Mouse (Mus musculus): ENCODE measurements around the gene Lrrn3. TPM values are rescaled to one million over a fixed set of nuclear protein-coding genes. Genes with fewer than 3 reads are reported as not detected.

The Lrrn3 gene
- polyA plus RNA-seq (2012; rRNA removed) (0.48 and 0.63 TPM in 2 replicates), polyA plus RNA-seq (2014; fragmentation: Nextera tagmentation; extraction: Ambion mirVana) (1.7 TPM in 2 replicates)

GRCm38 (mm10) chr12:41486331-41486730, at the start of gene Lrrn3:
Gene Lrrn3, minus strand, starts transcription at chr12:41486431.
- Histone ChIP-seq H3K27me3 (ENCODE audit: control insufficient read depth, insufficient read depth, low read length) (no peaks in the 10 kb centered on the region), H3K27ac (no peak within 1 kb of the TSS), H3K36me3 (replicated peaks; ENCODE audit: control insufficient read depth, insufficient read depth, low read depth) (no peaks in the 10 kb centered on the region), H3K4me2 (ENCODE audit: low read depth) (peak within 1 kb of the TSS; percentile 26; the same call in 1 of the 2 replicates), H3K9ac (replicated peaks) (no peak within 1 kb of the TSS), H3K4me1 (replicated peaks; ENCODE audit: control insufficient read depth in 2 of 2, insufficient read depth in 2 of 2, low read length in 1 of 2) (0 out of 4 replicates have a peak, but pooled peaks cover 0 to 2% of the 10 kb centered on the region in 2 experiments), H3K4me3 (ENCODE audit: insufficient read depth in 1 of 2, low read depth in 2 of 2, low read length in 2 of 2) (peak within 1 kb of the TSS; percentile 6 to 31; a peak in 3 of 4 replicates), H3K9me3 (ENCODE audit: control insufficient read depth, low read length) (no peaks in the 10 kb centered on the region)
- WGBS (ENCODE audit: insufficient replicate concordance): 77% methylated on average over 1 of the region's 1 CpGs
- DNase-seq (ENCODE audit: low read depth in 3 of 3, low spot score in 3 of 3) (no peak), ATAC-seq (ENCODE audit: insufficient read depth) (no peak)
- TF ChIP-seq EP300 (IDR thresholded peaks at IDR 0.05; ENCODE audit: low read depth) (no peak), CTCF (IDR thresholded peaks at IDR 0.05; ENCODE audit: low read depth) (no peak)

GRCm38 (mm10) chr12:41528410-41528809, 42.2 kb upstream of the Lrrn3 start:
- ATAC-seq (ENCODE audit: insufficient read depth): no peak
- Histone ChIP-seq H3K4me3 (ENCODE audit: insufficient read depth in 1 of 2, low read depth in 2 of 2, low read length in 2 of 2) (no peak overlapping the region), H3K27me3 (ENCODE audit: control insufficient read depth, insufficient read depth, low read length) (no peaks in the 10 kb centered on the region), H3K9ac (replicated peaks) (no peak overlapping the region), H3K4me2 (ENCODE audit: low read depth) (no peak overlapping the region), H3K27ac (no peak overlapping the region), H3K4me1 (replicated peaks; ENCODE audit: control insufficient read depth in 2 of 2, insufficient read depth in 2 of 2, low read length in 1 of 2) (no peaks in the 10 kb centered on the region), H3K36me3 (replicated peaks; ENCODE audit: control insufficient read depth, insufficient read depth, low read depth) (no peaks in the 10 kb centered on the region), H3K9me3 (ENCODE audit: control insufficient read depth, low read length) (no peaks in the 10 kb centered on the region)
- TF ChIP-seq CTCF (IDR thresholded peaks at IDR 0.05; ENCODE audit: low read depth): no peak
- DNase-seq (ENCODE audit: low read depth in 3 of 3, low spot score in 3 of 3): no peak
- 69% methylated on average over 4 of the region's 4 CpGs for WGBS (ENCODE audit: insufficient replicate concordance)

- H3K9me3 ChIP-seq (ENCODE audit: control insufficient read depth, low read length): no peaks in the 10 kb centered on the region
- no peak overlapping the region for H3K9ac ChIP-seq (replicated peaks)
- no peaks in the 10 kb centered on the region for H3K36me3 ChIP-seq (replicated peaks; ENCODE audit: control insufficient read depth, insufficient read depth, low read depth)
- no peaks in the 10 kb centered on the region for H3K4me1 ChIP-seq (replicated peaks; ENCODE audit: control insufficient read depth in 2 of 2, insufficient read depth in 2 of 2, low read length in 1 of 2)
- no peaks in the 10 kb centered on the region for H3K27me3 ChIP-seq (ENCODE audit: control insufficient read depth, insufficient read depth, low read length)
- no peak for TF ChIP-seq CTCF (IDR thresholded peaks at IDR 0.05; ENCODE audit: low read depth)
- TF ChIP-seq EP300 (IDR thresholded peaks at IDR 0.05; ENCODE audit: low read depth): no peak
- no peak overlapping the region for H3K27ac ChIP-seq
- ATAC-seq (ENCODE audit: insufficient read depth) (no peak), DNase-seq (ENCODE audit: low read depth in 3 of 3, low spot score in 3 of 3) (no peak)
- no peak overlapping the region for H3K4me2 ChIP-seq (ENCODE audit: low read depth)
- 51% methylated on average over 2 of the region's 2 CpGs for WGBS (ENCODE audit: insufficient replicate concordance)
- no peak overlapping the region for H3K4me3 ChIP-seq (ENCODE audit: insufficient read depth in 1 of 2, low read depth in 2 of 2, low read length in 2 of 2)
These were observed 40.5 kb upstream of the Lrrn3 start for GRCm38 (mm10) chr12:41526688-41527087.

GRCm38 (mm10) chr12:41521671-41522070, 35.4 kb upstream of the Lrrn3 start:
- Histone ChIP-seq H3K4me3 (ENCODE audit: insufficient read depth in 1 of 2, low read depth in 2 of 2, low read length in 2 of 2) (no peak overlapping the region), H3K27me3 (ENCODE audit: control insufficient read depth, insufficient read depth, low read length) (no peaks in the 10 kb centered on the region), H3K27ac (no peak overlapping the region), H3K36me3 (replicated peaks; ENCODE audit: control insufficient read depth, insufficient read depth, low read depth) (no peaks in the 10 kb centered on the region), H3K9me3 (ENCODE audit: control insufficient read depth, low read length) (no peaks in the 10 kb centered on the region), H3K9ac (replicated peaks) (no peak overlapping the region), H3K4me2 (ENCODE audit: low read depth) (no peak overlapping the region), H3K4me1 (replicated peaks; ENCODE audit: control insufficient read depth in 2 of 2, insufficient read depth in 2 of 2, low read length in 1 of 2) (no peaks in the 10 kb centered on the region)
- DNase-seq (ENCODE audit: low read depth in 3 of 3, low spot score in 3 of 3) (no peak), ATAC-seq (ENCODE audit: insufficient read depth) (no peak)
- WGBS (ENCODE audit: insufficient replicate concordance): 60% methylated on average over 2 of the region's 2 CpGs
- TF ChIP-seq CTCF (IDR thresholded peaks at IDR 0.05; ENCODE audit: low read depth): no peak
- TF ChIP-seq EP300 (IDR thresholded peaks at IDR 0.05; ENCODE audit: low read depth): no peak

- H3K9me3 ChIP-seq (ENCODE audit: control insufficient read depth, low read length): no peaks in the 10 kb centered on the region
- TF ChIP-seq CTCF (IDR thresholded peaks at IDR 0.05; ENCODE audit: low read depth) (no peak), EP300 (IDR thresholded peaks at IDR 0.05; ENCODE audit: low read depth) (no peak)
- no peak overlapping the region for H3K4me2 ChIP-seq (ENCODE audit: low read depth)
- H3K27me3 ChIP-seq (ENCODE audit: control insufficient read depth, insufficient read depth, low read length): no peaks in the 10 kb centered on the region
- H3K4me1 ChIP-seq (replicated peaks; ENCODE audit: control insufficient read depth in 2 of 2, insufficient read depth in 2 of 2, low read length in 1 of 2): no peaks in the 10 kb centered on the region
- ATAC-seq (ENCODE audit: insufficient read depth) (no peak), DNase-seq (ENCODE audit: low read depth in 3 of 3, low spot score in 3 of 3) (no peak)
- H3K4me3 ChIP-seq (ENCODE audit: insufficient read depth in 1 of 2, low read depth in 2 of 2, low read length in 2 of 2): no peak overlapping the region
- H3K27ac ChIP-seq: no peak overlapping the region
- no peak overlapping the region for H3K9ac ChIP-seq (replicated peaks)
- WGBS (ENCODE audit: insufficient replicate concordance): 58% methylated on average over 2 of the region's 2 CpGs
- H3K36me3 ChIP-seq (replicated peaks; ENCODE audit: control insufficient read depth, insufficient read depth, low read depth): no peaks in the 10 kb centered on the region
These were observed 34.1 kb upstream of the Lrrn3 start for GRCm38 (mm10) chr12:41520326-41520725.

Data from liver, embryonic 14.5 days (tissue).